Mouse (Mus musculus): ENCODE results near the gene Cdk15. TPM values are rescaled to one million over a fixed set of nuclear protein-coding genes. Genes with fewer than 3 reads are reported as not detected.

The Cdk15 gene
- total and polyA plus RNA-seq, 2 experiments from 2014 or later: 0.14 to 1.0 TPM

- H3K9ac ChIP-seq: no peak overlapping the region
- H3K9me3 ChIP-seq (ENCODE audit: low read length): no peaks in the 10 kb centered on the region
- no peaks in the 10 kb centered on the region for H3K4me1 ChIP-seq (ENCODE audit: insufficient read depth)
- H3K4me3 ChIP-seq (ENCODE audit: low read depth, low read length): no peak overlapping the region
- no peaks in the 10 kb centered on the region for H3K36me3 ChIP-seq (ENCODE audit: insufficient read depth)
- DNase-seq (no peak), ATAC-seq (no peak)
- 95% methylated on average over 3 of the region's 3 CpGs for WGBS
- TF ChIP-seq CTCF (IDR thresholded peaks at IDR 0.05; ENCODE audit: low read depth): no peak
- H3K4me2 ChIP-seq (ENCODE audit: low read depth): no peak overlapping the region
- H3K27me3 ChIP-seq (ENCODE audit: insufficient read depth, low read length): no peaks in the 10 kb centered on the region
- no peak overlapping the region for H3K27ac ChIP-seq (ENCODE audit: low read depth, low read length)
These were observed 127.7 kb downstream of the Cdk15 start for GRCm38 (mm10) chr1:59384400-59384799.

GRCm38 (mm10) chr1:59385641-59386040 lies 128.9 kb downstream of the Cdk15 start:
- Histone ChIP-seq H3K4me3 (ENCODE audit: low read depth, low read length) (no peak overlapping the region), H3K4me2 (ENCODE audit: low read depth) (no peak overlapping the region), H3K36me3 (ENCODE audit: insufficient read depth) (no peaks in the 10 kb centered on the region), H3K9ac (no peak overlapping the region), H3K4me1 (ENCODE audit: insufficient read depth) (no peaks in the 10 kb centered on the region), H3K27ac (ENCODE audit: low read depth, low read length) (no peak overlapping the region), H3K9me3 (ENCODE audit: low read length) (no peaks in the 10 kb centered on the region), H3K27me3 (ENCODE audit: insufficient read depth, low read length) (no peaks in the 10 kb centered on the region)
- WGBS: 64% methylated on average over 6 of the region's 6 CpGs
- ATAC-seq (no peak), DNase-seq (no peak)
- no peak for TF ChIP-seq CTCF (IDR thresholded peaks at IDR 0.05; ENCODE audit: low read depth)

GRCm38 (mm10) chr1:59387542-59388314 lies 131.0 kb downstream of the Cdk15 start:
- no peak overlapping the region for H3K27ac ChIP-seq (ENCODE audit: low read depth, low read length)
- no peak overlapping the region for H3K4me2 ChIP-seq (ENCODE audit: low read depth)

DNA sequence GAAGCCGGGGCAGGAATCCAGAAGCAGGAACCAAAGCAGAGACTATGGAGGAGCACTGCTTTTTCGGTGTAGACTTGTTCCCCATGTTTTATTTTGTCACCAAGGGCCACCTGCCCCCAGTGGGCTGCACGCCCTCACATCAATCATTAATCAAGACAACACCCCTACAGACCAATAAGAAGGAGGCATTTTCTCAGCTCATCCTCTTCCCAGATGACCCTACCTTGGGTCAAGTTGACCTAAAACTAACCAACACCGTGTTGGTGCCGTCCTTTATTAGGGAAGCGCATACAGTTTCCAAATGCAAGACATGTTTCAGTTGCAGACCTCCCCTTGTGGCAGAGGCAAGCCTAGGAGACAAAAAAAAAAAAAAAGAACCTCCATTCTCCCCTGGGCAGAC lies 132.5 kb downstream of the Cdk15 start:
- no peaks in the 10 kb centered on the region for H3K36me3 ChIP-seq (ENCODE audit: insufficient read depth)
- DNase-seq (no peak), ATAC-seq (no peak)
- no peaks in the 10 kb centered on the region for H3K4me1 ChIP-seq (ENCODE audit: insufficient read depth)
- H3K9me3 ChIP-seq (ENCODE audit: low read length): no peaks in the 10 kb centered on the region
- no peaks in the 10 kb centered on the region for H3K27me3 ChIP-seq (ENCODE audit: insufficient read depth, low read length)
- no peak overlapping the region for H3K4me3 ChIP-seq (ENCODE audit: low read depth, low read length)
- H3K4me2 ChIP-seq (ENCODE audit: low read depth): no peak overlapping the region
- no peak overlapping the region for H3K27ac ChIP-seq (ENCODE audit: low read depth, low read length)
- TF ChIP-seq CTCF (IDR thresholded peaks at IDR 0.05; ENCODE audit: low read depth): no peak
- H3K9ac ChIP-seq: no peak overlapping the region
- 97% methylated on average over 6 of the region's 6 CpGs for WGBS

More at GRCm38 (mm10) chr1:59387542-59388314, 131.0 kb downstream of the Cdk15 start:
- H3K36me3 ChIP-seq (ENCODE audit: insufficient read depth): no peaks in the 10 kb centered on the region
- DNase-seq (no peak), ATAC-seq (no peak)
- H3K9me3 ChIP-seq (ENCODE audit: low read length): no peaks in the 10 kb centered on the region
- 35% methylated on average over 3 of the region's 3 CpGs for WGBS
- no peaks in the 10 kb centered on the region for H3K27me3 ChIP-seq (ENCODE audit: insufficient read depth, low read length)
- H3K4me1 ChIP-seq (ENCODE audit: insufficient read depth): no peaks in the 10 kb centered on the region
- no peak overlapping the region for H3K4me3 ChIP-seq (ENCODE audit: low read depth, low read length)
- TF ChIP-seq CTCF (IDR thresholded peaks at IDR 0.05; ENCODE audit: low read depth): no peak
- H3K9ac ChIP-seq: no peak overlapping the region

DNA sequence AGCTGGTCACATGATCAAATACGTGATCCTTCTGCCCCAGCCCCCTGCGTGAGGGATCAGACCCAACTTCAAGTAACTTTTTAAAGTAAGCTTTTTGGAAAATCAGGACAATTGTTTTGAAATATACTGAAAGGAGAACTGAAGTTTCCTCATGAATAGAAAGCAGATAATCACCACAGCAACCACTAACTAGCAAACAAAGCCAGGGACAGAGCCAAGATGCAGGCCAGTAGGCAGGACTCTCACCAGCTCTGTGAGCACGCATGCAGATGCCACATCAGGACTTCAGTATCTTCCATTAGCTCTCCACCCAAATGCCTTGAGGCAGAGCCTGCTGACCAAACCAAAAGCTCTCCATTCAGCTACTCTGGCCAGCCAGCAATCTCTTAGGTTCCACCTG lies 135.0 kb downstream of the Cdk15 start:
- no peaks in the 10 kb centered on the region for H3K4me1 ChIP-seq (ENCODE audit: insufficient read depth)
- ATAC-seq (no peak), DNase-seq (no peak)
- H3K36me3 ChIP-seq (ENCODE audit: insufficient read depth): no peaks in the 10 kb centered on the region
- no peak overlapping the region for H3K4me3 ChIP-seq (ENCODE audit: low read depth, low read length)
- no peak overlapping the region for H3K9ac ChIP-seq
- TF ChIP-seq CTCF (IDR thresholded peaks at IDR 0.05; ENCODE audit: low read depth): no peak
- no peak overlapping the region for H3K4me2 ChIP-seq (ENCODE audit: low read depth)
- H3K27me3 ChIP-seq (ENCODE audit: insufficient read depth, low read length): no peaks in the 10 kb centered on the region
- 30% methylated on average over 3 of the region's 3 CpGs for WGBS
- no peak overlapping the region for H3K27ac ChIP-seq (ENCODE audit: low read depth, low read length)
- no peaks in the 10 kb centered on the region for H3K9me3 ChIP-seq (ENCODE audit: low read length)

DNA sequence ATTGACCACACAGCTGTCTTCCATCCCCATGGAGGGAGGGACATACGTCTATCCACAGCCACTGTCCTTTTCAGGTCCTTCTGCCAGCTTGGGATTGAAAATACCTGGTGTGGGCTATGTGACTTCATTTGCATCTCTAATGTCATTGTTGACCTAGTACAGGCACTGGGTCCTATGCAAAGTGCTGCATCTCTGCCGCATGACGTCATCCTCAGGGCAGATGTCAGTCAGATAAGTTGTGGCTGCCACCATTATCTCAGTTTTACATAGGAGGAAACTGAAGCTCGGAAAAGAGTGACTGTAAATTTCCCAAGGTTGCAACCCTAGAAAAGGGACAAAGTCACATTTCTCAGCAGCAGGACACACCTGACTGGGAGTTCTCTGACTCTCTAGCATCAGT lies 137.4 kb downstream of the Cdk15 start:
- Histone ChIP-seq H3K4me1 (ENCODE audit: insufficient read depth) (no peaks in the 10 kb centered on the region), H3K4me3 (ENCODE audit: low read depth, low read length) (no peak overlapping the region), H3K4me2 (ENCODE audit: low read depth) (no peak overlapping the region), H3K27me3 (ENCODE audit: insufficient read depth, low read length) (no peaks in the 10 kb centered on the region), H3K27ac (ENCODE audit: low read depth, low read length) (no peak overlapping the region), H3K36me3 (ENCODE audit: insufficient read depth) (no peaks in the 10 kb centered on the region), H3K9ac (no peak overlapping the region), H3K9me3 (ENCODE audit: low read length) (no peaks in the 10 kb centered on the region)
- DNase-seq: no peak
- WGBS: 55% methylated on average over 4 of the region's 4 CpGs
- no peak for TF ChIP-seq CTCF (IDR thresholded peaks at IDR 0.05; ENCODE audit: low read depth)
- no peak for ATAC-seq

GRCm38 (mm10) chr1:59394616-59395015 lies 137.9 kb downstream of the Cdk15 start:
- 8% methylated on average over 6 of the region's 6 CpGs for whole genome bisulfite sequencing
- Histone ChIP-seq H3K9ac (no peak overlapping the region; the same call in 1 of the 2 replicates), H3K36me3 (ENCODE audit: insufficient read depth) (no peaks in the 10 kb centered on the region), H3K4me3 (ENCODE audit: low read depth, low read length) (no peak overlapping the region), H3K4me2 (ENCODE audit: low read depth) (no peak overlapping the region), H3K4me1 (ENCODE audit: insufficient read depth) (no peaks in the 10 kb centered on the region), H3K27me3 (ENCODE audit: insufficient read depth, low read length) (no peaks in the 10 kb centered on the region), H3K27ac (ENCODE audit: low read depth, low read length) (no peak overlapping the region), H3K9me3 (ENCODE audit: low read length) (no peaks in the 10 kb centered on the region)
- ATAC-seq (peak; percentile 50), DNase-seq (peak; percentile 32)
- TF ChIP-seq CTCF (IDR thresholded peaks at IDR 0.05; ENCODE audit: low read depth): no peak
